Mouse (Mus musculus): ENCODE measurements around the gene Stoml2. TPM values are rescaled to one million over a fixed set of nuclear protein-coding genes. Genes with fewer than 3 reads are reported as not detected.
A peak's percentile ranks its signal among the peaks of the same experiment; 100 is the strongest.

Stoml2 gene
- polyA plus RNA-seq, 1 experiment from 2014 or later = 321 TPM

DNA sequence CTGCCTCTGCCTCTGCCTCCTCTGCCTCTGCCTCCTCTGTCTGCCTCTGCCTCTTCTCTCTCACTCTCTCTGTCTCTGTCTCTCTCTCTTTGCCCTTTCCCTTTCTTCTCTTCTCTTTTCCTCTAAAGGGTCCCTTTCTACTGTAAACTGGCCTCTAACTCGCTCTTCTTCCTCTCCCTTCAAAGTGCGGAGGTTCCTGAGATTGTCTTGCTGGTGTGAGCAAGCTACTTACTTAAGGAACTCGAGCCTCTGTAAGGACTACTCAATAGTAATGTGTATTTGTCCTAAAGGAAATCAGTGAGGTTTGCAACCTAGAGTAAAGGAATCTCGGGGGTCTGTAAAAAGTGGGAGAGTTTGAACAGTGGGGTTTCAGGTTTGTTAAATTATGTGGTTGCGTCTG lies 15.1 kb upstream of the Stoml2 start:
- Histone ChIP-seq H3K36me3 (no peaks in the 10 kb centered on the region), H3K4me1 (peaks cover 24% of the 10 kb centered on the region), H3K4me3 (no peak overlapping the region), H3K27me3 (no peaks in the 10 kb centered on the region), H3K27ac (no peak overlapping the region), H3K4me2 (peak overlapping the region; percentile 90; the same call in 1 of the 2 replicates), H3K9me3 (no peaks in the 10 kb centered on the region), H3K9ac (no peak overlapping the region)
- ATAC-seq (ENCODE audit: borderline replicate concordance, extremely low read depth, low FRiP score, low TSS enrichment) = no peak
- 48% methylated on average over 5 of the region's 5 CpGs for WGBS

DNA sequence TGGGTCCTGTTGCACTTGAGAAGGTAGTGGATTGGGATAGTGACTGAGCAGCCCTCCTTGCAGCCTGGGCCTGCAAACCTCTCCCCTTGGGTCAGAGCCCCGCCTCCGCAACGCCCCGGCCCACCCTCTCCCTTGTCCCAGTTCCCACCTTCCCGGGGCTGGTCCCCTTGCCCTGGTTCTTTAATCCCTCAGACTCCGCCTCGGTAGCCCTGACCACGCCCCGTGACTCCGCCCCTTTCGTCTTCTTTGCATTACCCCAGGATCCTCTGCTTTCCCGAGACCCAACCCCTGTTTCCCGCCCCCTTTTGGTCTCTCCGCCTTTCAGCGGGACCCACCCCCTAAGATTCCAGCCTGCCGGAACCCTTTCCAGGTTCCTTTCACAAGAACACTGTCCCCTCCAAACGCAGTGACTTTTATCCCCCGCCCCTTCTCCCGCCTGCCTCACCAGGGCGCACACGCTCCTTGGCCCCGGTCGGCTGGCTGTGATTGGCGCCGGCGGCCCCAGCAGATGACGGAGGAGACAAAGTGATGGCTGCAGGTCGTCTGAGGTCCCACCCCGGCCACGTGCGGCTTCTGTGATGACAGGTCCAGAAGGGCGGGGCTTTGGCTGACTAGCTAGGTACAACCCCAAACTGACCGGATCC lies 14.3 kb upstream of the Stoml2 start, which contains the start of gene Fam214b:
Gene Fam214b (minus strand): TSS at position 562 of the 644 bp plus-strand sequence.
- Histone ChIP-seq H3K4me3 (peak within 1 kb of the TSS; percentile 55), H3K27me3 (no peaks in the 10 kb centered on the region), H3K4me1 (peaks cover 25% of the 10 kb centered on the region), H3K9me3 (no peaks in the 10 kb centered on the region), H3K36me3 (no peaks in the 10 kb centered on the region), H3K27ac (peak within 1 kb of the TSS; percentile 72), H3K9ac (peak within 1 kb of the TSS; percentile 40; the same call in 1 of the 2 replicates), H3K4me2 (peak within 1 kb of the TSS; percentile 90)
- under 1% methylated on average over 33 of the region's 33 CpGs for WGBS
- peak; percentile 94 for ATAC-seq (ENCODE audit: borderline replicate concordance, extremely low read depth, low FRiP score, low TSS enrichment)

DNA sequence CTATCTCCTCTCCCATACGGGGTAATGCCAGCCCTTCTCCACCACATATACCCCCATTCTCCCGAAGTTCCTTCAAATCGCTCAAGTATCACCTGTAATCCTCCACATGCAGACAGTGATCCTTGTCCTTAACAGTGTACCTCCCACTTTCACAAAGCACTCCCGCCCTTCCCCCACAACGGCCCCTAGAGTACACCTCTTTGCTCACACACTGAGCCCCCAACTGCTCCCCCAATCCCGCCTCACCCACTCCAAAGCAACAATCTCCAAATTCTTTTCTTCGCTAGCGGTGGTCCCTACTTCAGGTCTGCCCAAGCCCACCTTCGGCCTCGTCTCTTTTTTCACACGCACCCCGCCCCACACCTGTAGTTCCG lies 13.8 kb upstream of the Stoml2 start:
- Histone ChIP-seq H3K4me3 (peak overlapping the region; percentile 55), H3K9me3 (no peaks in the 10 kb centered on the region), H3K4me2 (peak overlapping the region; percentile 90), H3K27ac (peak overlapping the region; percentile 72; the same call in 1 of the 2 replicates), H3K9ac (peak overlapping the region; percentile 29; the same call in 1 of the 2 replicates), H3K4me1 (peaks cover 30% of the 10 kb centered on the region), H3K36me3 (no peaks in the 10 kb centered on the region), H3K27me3 (no peaks in the 10 kb centered on the region)
- ATAC-seq (ENCODE audit: borderline replicate concordance, extremely low read depth, low FRiP score, low TSS enrichment) = peak; percentile 2; the same call in 1 of the 2 replicates
- WGBS = 4% methylated on average over 13 of the region's 13 CpGs

DNA sequence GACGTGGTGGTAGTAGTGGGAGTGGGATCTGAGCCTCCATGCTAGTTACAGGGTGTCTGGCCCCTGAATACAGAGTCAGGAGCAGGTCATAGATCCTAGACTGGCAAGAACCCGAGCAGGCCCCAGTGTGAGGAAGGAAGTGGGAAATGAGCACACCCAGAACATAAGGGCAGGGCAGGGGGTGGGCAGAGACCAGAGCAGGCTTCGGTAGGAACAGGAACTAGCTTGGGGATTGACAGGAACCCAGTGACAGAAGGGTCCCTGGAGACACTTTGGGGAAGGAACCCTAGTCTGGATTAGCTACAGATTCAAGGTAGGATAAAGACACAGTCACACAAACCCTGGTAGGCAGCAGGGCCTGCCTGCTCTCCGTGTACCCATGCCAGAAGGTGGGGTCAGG lies 13.2 kb upstream of the Stoml2 start:
- no peak overlapping the region for H3K9ac ChIP-seq

DNA sequence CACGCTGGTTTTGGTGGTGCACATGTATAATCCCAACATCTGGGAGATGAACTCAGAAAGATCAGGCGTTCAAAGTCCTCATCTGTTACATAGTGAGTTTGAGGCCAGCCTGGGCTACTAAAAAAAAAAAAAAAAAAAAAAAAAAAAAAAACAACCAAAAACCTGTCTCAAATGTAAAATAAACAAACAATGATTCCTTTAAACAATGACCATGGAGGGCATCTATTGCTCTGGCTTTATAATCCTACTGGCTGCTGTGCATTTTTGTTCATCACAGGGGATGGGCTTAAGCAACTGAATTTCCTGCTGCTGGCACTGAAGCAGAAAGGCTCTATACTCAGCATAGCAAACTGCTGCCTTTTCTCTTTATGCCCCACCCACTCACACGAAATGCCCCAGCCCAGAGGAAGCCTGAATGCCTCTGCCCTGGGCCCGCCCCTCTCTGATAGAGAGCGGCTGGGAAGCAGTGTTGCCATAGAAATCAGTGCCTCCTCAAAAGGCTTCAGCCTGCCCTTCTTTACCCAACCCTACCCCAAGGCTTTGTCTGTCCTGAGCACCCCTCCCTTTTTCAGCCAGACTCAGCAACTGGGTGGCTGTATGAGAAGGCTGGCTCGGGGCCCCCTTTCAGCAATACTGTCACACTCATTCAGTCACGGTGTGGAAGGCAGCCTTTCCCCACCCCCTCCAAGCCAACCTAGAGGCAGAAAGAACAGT lies 12.3 kb upstream of the Stoml2 start:
- peak; percentile 12; the same call in 1 of the 2 replicates for ATAC-seq (ENCODE audit: borderline replicate concordance, extremely low read depth, low FRiP score, low TSS enrichment)
- 0 out of 2 replicates have a peak overlapping the region, but pooled peaks have one; percentile 10 for H3K9ac ChIP-seq

More for the DNA sequence above, 13.2 kb upstream of the Stoml2 start:
- Histone ChIP-seq H3K36me3 (no peaks in the 10 kb centered on the region), H3K4me2 (peak overlapping the region; percentile 90), H3K9me3 (no peaks in the 10 kb centered on the region), H3K4me3 (peak overlapping the region; percentile 55), H3K27me3 (no peaks in the 10 kb centered on the region), H3K4me1 (peaks cover 31% of the 10 kb centered on the region), H3K27ac (peak overlapping the region; percentile 72)
- ATAC-seq (ENCODE audit: borderline replicate concordance, extremely low read depth, low FRiP score, low TSS enrichment) = no peak
- WGBS = 22% methylated on average over 4 of the region's 4 CpGs

DNA sequence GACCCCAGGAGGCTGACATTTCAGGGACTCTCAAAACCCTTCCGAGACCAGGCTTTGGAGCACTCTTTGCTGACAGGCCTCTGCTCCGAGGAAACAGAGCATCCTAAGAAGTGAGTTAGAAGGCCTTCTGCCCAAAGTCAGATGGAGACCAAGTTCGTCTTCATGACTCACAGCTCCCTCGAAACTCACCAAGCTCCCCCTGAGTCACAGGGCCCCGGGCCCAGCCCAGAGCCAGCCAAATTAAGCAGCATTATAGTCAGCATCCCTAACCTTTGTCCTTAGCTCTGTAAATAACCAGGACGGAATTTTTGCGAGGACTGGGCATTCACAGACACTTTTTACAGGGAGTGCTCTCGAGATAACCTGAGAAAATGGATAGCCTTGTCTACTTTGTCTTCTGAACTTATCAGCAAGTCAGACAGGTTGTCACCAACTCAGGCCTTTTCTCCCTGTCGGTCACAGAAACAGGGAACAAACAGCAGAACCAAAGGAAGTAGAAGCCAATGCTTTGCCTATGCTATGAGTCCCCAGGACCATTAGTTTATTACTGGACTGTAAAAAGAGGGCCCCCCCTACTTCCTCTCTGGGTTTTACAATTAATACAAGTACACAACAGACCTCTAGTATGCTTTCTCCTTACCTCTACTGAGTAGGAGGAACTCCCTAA lies 9.5 kb upstream of the Stoml2 start:
- Histone ChIP-seq H3K27ac (no peak overlapping the region), H3K4me2 (no peak overlapping the region), H3K4me1 (peaks cover 42% of the 10 kb centered on the region), H3K27me3 (no peaks in the 10 kb centered on the region), H3K9me3 (no peaks in the 10 kb centered on the region), H3K4me3 (no peak overlapping the region), H3K9ac (no peak overlapping the region), H3K36me3 (peaks cover 8% of the 10 kb centered on the region)
- WGBS = 63% methylated on average over 9 of the region's 9 CpGs
- ATAC-seq (ENCODE audit: borderline replicate concordance, extremely low read depth, low FRiP score, low TSS enrichment) = no peak

More for the DNA sequence above, 12.3 kb upstream of the Stoml2 start:
- H3K4me2 ChIP-seq = peak overlapping the region; percentile 90
- no peaks in the 10 kb centered on the region for H3K36me3 ChIP-seq
- H3K4me3 ChIP-seq = peak overlapping the region; percentile 14; the same call in 1 of the 2 replicates
- no peaks in the 10 kb centered on the region for H3K9me3 ChIP-seq
- H3K27ac ChIP-seq = peak overlapping the region; percentile 72
- H3K4me1 ChIP-seq = peaks cover 39% of the 10 kb centered on the region
- 11% methylated on average over 7 of the region's 7 CpGs for WGBS
- H3K27me3 ChIP-seq = no peaks in the 10 kb centered on the region

DNA sequence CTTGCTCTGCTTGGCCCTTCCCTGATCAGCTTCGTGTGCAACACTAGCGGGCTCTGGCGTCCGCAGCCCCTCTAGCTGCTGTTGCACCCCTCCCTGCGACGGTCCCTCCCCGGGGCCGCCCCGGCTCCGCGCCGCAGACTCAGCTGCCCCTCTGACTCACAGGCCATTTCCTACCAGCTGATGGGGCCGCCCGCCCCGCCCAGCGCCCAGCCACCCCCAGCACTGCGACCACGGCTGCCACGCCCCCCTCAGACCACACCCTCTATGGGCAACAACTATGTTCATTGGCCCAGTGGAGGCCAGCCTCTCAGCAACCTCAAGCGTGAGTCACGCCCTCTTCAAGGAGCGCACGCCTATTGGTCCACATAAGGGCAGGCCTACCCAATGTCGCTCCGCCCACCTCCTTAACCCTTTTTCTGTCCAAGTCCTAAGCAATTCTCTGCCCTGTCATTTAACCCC lies 8.6 kb upstream of the Stoml2 start:
- Histone ChIP-seq H3K4me3 (peak overlapping the region; percentile 77), H3K27ac (peak overlapping the region; percentile 71), H3K9ac (peak overlapping the region; percentile 73), H3K36me3 (peaks cover 11% of the 10 kb centered on the region), H3K27me3 (no peaks in the 10 kb centered on the region), H3K4me2 (peak overlapping the region; percentile 90), H3K4me1 (peaks cover 38% of the 10 kb centered on the region), H3K9me3 (no peaks in the 10 kb centered on the region)
- WGBS = under 1% methylated on average over 25 of the region's 25 CpGs
- peak; percentile 97 for ATAC-seq (ENCODE audit: borderline replicate concordance, extremely low read depth, low FRiP score, low TSS enrichment)

DNA sequence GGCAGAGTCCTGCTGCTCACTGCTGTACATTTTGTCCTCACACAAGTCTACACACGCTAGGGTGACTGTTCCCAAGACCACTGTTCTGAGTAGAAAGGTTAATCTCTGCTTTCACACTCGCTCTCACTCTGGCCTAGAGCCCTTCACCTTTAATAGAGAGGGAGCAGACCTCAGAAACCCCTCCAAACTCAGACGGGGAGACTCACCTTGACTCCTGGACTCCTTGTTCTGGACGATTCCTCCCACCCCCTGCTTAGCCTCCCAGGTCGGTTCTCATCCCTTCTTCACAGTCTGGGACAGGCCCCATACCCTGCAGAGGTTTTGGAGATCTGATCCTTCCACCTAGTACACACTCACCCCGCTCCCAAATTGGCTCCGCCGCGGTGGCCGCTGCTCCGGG lies 8.1 kb upstream of the Stoml2 start:
- Histone ChIP-seq H3K9ac (peak overlapping the region; percentile 73), H3K36me3 (peaks cover 14% of the 10 kb centered on the region), H3K27me3 (no peaks in the 10 kb centered on the region), H3K4me2 (peak overlapping the region; percentile 90), H3K4me1 (peaks cover 32% of the 10 kb centered on the region), H3K4me3 (peak overlapping the region; percentile 77), H3K27ac (peak overlapping the region; percentile 71), H3K9me3 (no peaks in the 10 kb centered on the region)
- WGBS = 5% methylated on average over 11 of the region's 11 CpGs
- no peak; the same call in 1 of the 2 replicates for ATAC-seq (ENCODE audit: borderline replicate concordance, extremely low read depth, low FRiP score, low TSS enrichment)

DNA sequence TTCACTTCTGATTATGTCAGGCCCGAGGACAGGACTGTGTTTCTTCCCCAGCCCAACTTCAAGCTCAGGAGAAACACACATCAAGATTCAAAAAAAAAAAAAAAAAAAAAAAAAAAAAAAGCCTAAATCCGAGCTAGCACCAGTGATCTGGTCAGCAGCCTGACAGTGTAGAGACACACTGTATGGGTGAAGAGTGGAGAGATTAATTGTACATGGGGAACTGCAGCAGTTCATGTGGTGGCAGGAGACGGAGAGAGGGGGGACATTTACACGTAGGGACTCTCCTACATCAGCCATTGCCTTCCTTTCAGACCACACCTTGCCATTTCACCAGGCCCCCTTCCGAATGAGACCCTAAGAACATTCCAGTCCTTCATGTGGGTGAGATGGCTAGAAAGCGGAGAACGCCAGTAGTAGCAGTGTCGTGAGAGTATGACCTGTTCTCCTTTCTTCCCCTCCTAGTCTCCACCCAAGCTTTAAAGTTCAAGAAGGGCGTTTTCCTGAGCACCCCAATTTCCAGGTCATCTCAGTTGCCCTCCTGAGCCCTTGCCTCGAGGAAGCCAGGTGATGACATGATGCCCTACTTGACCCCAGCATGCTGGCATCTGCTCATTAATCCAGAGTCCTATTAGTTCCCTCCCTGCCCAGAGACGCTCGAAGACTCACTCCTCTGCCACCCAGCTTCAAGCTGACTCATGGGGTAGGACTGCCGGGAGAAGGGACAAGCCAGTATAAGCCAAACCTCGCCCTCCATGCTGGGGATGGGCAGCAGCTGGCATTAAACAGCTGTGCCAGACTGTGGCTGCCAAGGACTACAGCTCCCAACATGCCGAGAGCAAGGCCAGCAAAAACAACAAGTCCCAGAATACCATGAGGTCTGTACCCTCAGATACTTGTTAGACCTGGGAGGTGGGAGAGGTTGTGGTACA lies 7.3 kb upstream of the Stoml2 start:
- no peaks in the 10 kb centered on the region for H3K27me3 ChIP-seq
- peak overlapping the region; percentile 90 for H3K4me2 ChIP-seq
- ATAC-seq (ENCODE audit: borderline replicate concordance, extremely low read depth, low FRiP score, low TSS enrichment) = no peak
- peak overlapping the region; percentile 71; the same call in 1 of the 2 replicates for H3K27ac ChIP-seq
- H3K4me3 ChIP-seq = peak overlapping the region; percentile 77
- no peaks in the 10 kb centered on the region for H3K9me3 ChIP-seq
- WGBS = 51% methylated on average over 15 of the region's 15 CpGs
- peak overlapping the region; percentile 73 for H3K9ac ChIP-seq
- peaks cover 18% of the 10 kb centered on the region for H3K36me3 ChIP-seq
- H3K4me1 ChIP-seq = peaks cover 25% of the 10 kb centered on the region

DNA sequence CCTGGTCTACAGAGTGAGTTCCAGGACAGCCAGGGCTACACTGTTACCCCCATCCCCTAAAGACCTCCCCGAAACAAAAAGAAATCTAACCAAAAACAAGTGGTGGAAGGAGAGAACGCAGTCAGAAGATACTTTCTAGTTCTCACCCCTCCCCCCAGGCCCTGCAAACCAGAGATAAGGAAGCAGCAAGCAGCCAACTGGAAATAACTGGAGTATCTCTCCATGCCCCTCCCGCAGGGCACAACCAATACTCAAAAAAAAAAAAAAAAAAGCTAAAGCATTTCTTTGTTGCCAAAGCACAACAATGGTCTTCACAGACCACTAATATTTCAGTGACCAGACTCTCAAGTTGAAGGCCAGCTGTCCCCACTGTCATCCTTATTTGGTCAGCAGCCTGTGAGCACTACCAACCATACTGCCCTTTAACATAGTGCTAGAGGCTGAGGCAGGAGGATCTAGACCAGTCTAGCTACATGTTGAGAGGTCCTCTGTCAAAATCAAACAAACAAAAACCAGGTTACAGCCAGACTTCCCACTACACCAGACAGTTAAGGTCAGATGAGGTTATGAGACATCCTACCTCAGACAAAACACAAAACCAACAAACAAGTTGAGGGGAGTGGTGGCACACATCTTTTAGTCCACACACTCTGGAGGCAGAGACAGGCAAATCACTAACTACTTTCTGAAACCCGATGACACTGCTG lies 6.5 kb upstream of the Stoml2 start:
- Histone ChIP-seq H3K4me2 (no peak overlapping the region), H3K27ac (no peak overlapping the region), H3K9ac (no peak overlapping the region), H3K9me3 (no peaks in the 10 kb centered on the region), H3K36me3 (peaks cover 20% of the 10 kb centered on the region), H3K27me3 (no peaks in the 10 kb centered on the region), H3K4me3 (no peak overlapping the region), H3K4me1 (peaks cover 18% of the 10 kb centered on the region)
- no peak for ATAC-seq (ENCODE audit: borderline replicate concordance, extremely low read depth, low FRiP score, low TSS enrichment)
- 57% methylated on average over 4 of the region's 4 CpGs for WGBS
